Mouse (Mus musculus) forebrain, embryonic 14.5 days (tissue): ENCODE measurements around the gene Plod1. TPM values are rescaled to one million over a fixed set of nuclear protein-coding genes. Genes with fewer than 3 reads are reported as not detected.

Experiments
- ATAC-seq: fragments of 200-750 bp; cut with Nextera tagmentation; 2 replicates; pipeline ENCODE4 v1.8.0; 2017; ENCODE audit warnings: mild to moderate bottlenecking, moderate library complexity
- DNase-seq: peaks from one replicate; pipeline ENCODE4 v3.0.0-alpha.2; 2015; ENCODE audit warnings: low spot score
- H3K27ac ChIP-seq: fragments of 300-500 bp; sonication (generic); 2 replicates; pipeline ENCODE4 v1.5.1; 2014; ENCODE audit warnings: low read depth, mild to moderate bottlenecking, control low read depth, low read length, moderate library complexity
- H3K27me3 ChIP-seq: fragments of 300-500 bp; sonication (generic); replicated peaks from 2 replicates; pipeline ENCODE4 v1.6.1; 2014; ENCODE audit warnings: low read length, control low read depth, mixed read lengths; ENCODE audit not compliant: control insufficient read depth, insufficient read depth
- H3K36me3 ChIP-seq: fragments of 300-500 bp; sonication (generic); 2 replicates; pipeline ENCODE4 v1.6.1; 2014; ENCODE audit warnings: low read length, control low read depth; ENCODE audit not compliant: control insufficient read depth, insufficient read depth
- H3K4me1 ChIP-seq: fragments of 300-500 bp; sonication (generic); 2 replicates; pipeline ENCODE4 v1.6.1; 2014; ENCODE audit warnings: antibody characterized with exemption, low read length, control low read depth; ENCODE audit not compliant: control insufficient read depth, insufficient read depth
- H3K4me2 ChIP-seq: fragments of 300-500 bp; sonication (generic); 2 replicates; pipeline ENCODE4 v1.6.1; 2014; ENCODE audit warnings: mild to moderate bottlenecking, control low read depth, low read length
- H3K4me3 ChIP-seq: fragments of 300-500 bp; sonication (generic); 2 replicates; pipeline ENCODE4 v1.5.1; 2014; ENCODE audit warnings: low read depth, low read length, control low read depth
- H3K9ac ChIP-seq: fragments of 300-500 bp; sonication (generic); 2 replicates; pipeline ENCODE4 v1.6.1; 2014; ENCODE audit warnings: mild to moderate bottlenecking, low read length, control low read depth, moderate library complexity
- H3K9me3 ChIP-seq: fragments of 300-500 bp; sonication (generic); replicated peaks from 2 replicates; pipeline ENCODE4 v1.6.1; 2016; ENCODE audit warnings: low read length, control low read depth, mixed read lengths; ENCODE audit not compliant: control insufficient read depth
- WGBS: fragments of 180-500 bp; shearing (Covaris S2); extraction: QIAGEN DNeasy Blood & Tissue Kit; methylation state at CpG from one replicate; pipeline ENCODE4 v1.1.7; 2014; 5-methylcytosine and 5-hydroxymethylcytosine counted together
- polyA plus RNA-seq: library from polyadenylated mRNA; unstranded; fragments of >200 nt; fragmentation: Nextera tagmentation; extraction: Ambion mirVana; gene quantifications from 2 replicates; pipeline ENCODE4 v1.2.1, GENCODE M21; 2014

Plod1 gene
- polyA plus RNA-seq, 1 experiment from 2014 or later, result 15.0 TPM

DNA sequence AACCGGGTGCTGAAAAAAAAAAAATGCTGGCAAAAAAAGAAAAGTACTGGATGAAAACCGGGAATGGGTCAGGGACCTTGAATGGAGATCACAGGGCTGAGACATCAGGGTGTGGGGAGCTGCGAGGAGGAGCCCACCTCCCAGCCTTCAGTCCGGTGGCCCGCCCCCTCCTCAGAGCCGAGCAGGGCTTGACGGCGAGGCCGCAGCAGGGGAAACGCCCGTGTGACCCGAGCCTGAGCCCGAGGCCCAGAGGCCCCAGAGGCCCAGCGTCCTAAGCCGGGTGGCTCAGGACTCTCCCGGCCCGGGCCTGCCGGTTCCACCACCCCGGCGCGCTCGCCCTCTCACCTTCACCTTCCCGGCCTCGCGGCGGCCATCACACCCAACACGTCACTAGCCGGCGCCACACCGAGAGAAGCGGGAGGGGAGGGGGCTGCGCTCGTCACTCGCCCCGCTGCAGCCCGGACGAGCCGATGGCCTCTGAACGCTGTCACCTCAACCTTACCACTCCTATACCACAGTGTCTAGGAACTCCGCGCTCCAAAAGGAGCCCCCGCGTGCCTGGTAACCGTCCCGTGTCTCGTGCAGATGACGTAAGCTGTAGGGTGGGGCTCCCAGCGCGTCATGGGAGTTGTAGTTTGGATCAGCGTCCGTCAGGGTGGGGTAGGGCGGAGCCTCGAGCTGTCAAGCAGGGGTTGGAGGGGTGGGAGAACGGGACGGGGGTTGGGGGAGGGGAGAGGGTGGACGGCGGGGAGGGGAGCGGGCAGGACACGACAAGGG is 32.1 kb downstream of the Plod1 start, which contains the start of gene Mfn2:
TSS of gene Mfn2 (minus strand) at position 392 of the 777 bp plus-strand sequence.
- ATAC-seq, result peak; percentile 94

DNA sequence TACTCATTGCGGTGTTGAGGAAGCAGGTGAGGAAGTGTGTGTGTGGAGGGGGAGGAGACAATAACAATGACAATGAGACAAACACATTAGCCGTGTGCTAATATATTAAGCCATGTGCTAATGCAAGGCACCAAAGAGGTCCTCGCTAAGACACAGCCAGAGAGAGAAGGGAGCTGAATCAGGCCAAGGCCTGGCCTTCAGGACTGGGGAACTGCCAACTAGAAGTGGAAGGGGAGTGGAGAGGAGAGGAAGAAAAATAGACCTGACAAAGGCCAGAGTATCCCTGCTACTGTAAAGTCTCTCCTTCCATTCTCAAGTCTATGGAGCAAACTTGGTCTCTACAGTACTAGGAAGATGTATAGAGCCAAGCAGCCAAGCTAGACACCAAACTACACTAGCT is 33.0 kb downstream of the Plod1 start:
- 91% methylated on average over 3 of the region's 3 CpGs for WGBS
- H3K27me3 ChIP-seq, result no peaks in the 10 kb centered on the region

More for the DNA sequence above, 32.1 kb downstream of the Plod1 start, which contains the start of gene Mfn2:
- H3K4me3 ChIP-seq, result peak within 1 kb of the TSS; percentile 88
- H3K9me3 ChIP-seq, result no peaks in the 10 kb centered on the region
- H3K9ac ChIP-seq, result peak within 1 kb of the TSS; percentile 81
- peaks cover 4% of the 10 kb centered on the region for H3K4me1 ChIP-seq
- peak within 1 kb of the TSS; percentile 70 for H3K4me2 ChIP-seq
- peak within 1 kb of the TSS; percentile 72 for H3K27ac ChIP-seq
- DNase-seq, result peak; percentile 96
- WGBS, result under 1% methylated on average over 46 of the region's 59 CpGs
- no peaks in the 10 kb centered on the region for H3K27me3 ChIP-seq
- H3K36me3 ChIP-seq, result peaks cover 26% of the 10 kb centered on the region

DNA sequence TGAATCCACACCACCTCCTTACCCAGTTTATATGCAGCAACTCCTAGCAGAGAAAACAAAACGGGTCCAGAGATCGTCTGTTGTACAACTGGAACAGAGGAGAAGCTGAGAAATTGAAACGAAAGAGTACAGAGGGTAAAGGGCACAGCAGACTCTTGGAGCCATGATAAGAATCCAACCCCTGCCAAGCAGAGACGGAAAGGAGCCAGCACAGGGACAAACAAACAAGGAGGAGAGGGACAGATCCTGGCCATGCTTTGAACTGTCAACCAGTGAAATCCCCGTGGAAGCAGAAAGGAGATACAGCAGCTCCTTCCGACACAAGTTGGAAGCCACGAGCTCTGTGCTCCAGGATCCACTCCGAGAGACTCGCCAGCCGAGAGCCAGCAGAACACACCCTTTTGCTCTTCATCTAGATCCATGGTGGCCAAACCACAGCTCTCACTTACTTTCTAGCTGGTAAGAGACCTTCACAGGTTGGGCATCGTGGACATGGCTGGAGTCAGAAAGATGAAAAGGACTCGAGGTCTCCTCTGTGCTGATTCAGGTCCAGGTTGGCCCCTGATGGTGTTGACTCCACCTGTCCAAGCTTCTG is 33.6 kb downstream of the Plod1 start:
- no peak for ATAC-seq
- no peak for DNase-seq
- no peak overlapping the region for H3K4me3 ChIP-seq
- peaks cover 4% of the 10 kb centered on the region for H3K4me1 ChIP-seq
- no peaks in the 10 kb centered on the region for H3K27me3 ChIP-seq
- no peaks in the 10 kb centered on the region for H3K9me3 ChIP-seq
- H3K4me2 ChIP-seq, result no peak overlapping the region
- WGBS, result 89% methylated on average over 12 of the region's 12 CpGs
- H3K9ac ChIP-seq, result no peak overlapping the region
- no peak overlapping the region for H3K27ac ChIP-seq
- H3K36me3 ChIP-seq, result peaks cover 41% of the 10 kb centered on the region

More for the DNA sequence above, 33.0 kb downstream of the Plod1 start:
- DNase-seq (no peak), ATAC-seq (no peak)
- H3K27ac ChIP-seq, result no peak overlapping the region
- peak overlapping the region; percentile 81 for H3K9ac ChIP-seq
- peak overlapping the region; percentile 70 for H3K4me2 ChIP-seq
- H3K4me3 ChIP-seq, result peak overlapping the region; percentile 88
- peaks cover 4% of the 10 kb centered on the region for H3K4me1 ChIP-seq
- H3K9me3 ChIP-seq, result no peaks in the 10 kb centered on the region
- peaks cover 35% of the 10 kb centered on the region for H3K36me3 ChIP-seq

GRCm38 (mm10) chr4:147900452-147900851 is 36.1 kb downstream of the Plod1 start:
- no peak overlapping the region for H3K9ac ChIP-seq
- H3K4me1 ChIP-seq, result peaks cover 4% of the 10 kb centered on the region
- H3K36me3 ChIP-seq, result peaks cover 66% of the 10 kb centered on the region
- WGBS, result 88% methylated on average over 7 of the region's 7 CpGs
- no peaks in the 10 kb centered on the region for H3K9me3 ChIP-seq
- ATAC-seq (no peak), DNase-seq (no peak)
- H3K27me3 ChIP-seq, result no peaks in the 10 kb centered on the region
- no peak overlapping the region for H3K4me2 ChIP-seq
- H3K27ac ChIP-seq, result no peak overlapping the region
- no peak overlapping the region for H3K4me3 ChIP-seq

DNA sequence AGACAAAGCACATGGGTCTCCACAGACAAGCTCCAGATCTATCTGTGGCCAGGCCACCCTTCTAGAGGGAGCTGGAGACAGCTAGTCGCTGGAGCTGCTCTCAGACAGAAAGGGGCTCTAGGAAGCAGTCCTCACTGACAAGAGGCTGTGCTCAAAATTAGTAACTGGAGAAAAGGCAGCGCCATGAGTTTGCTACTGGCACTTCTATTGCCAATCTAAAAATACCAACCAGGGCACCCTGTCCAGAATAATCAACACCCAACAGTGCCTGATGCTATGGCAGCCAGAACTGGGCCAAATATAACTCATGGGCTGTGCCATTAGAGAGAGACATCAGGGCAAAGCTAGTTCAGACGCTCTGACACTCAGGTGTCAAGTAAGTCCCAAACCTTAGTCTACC is 39.2 kb downstream of the Plod1 start:
- H3K9me3 ChIP-seq, result no peaks in the 10 kb centered on the region
- no peak for DNase-seq
- no peak overlapping the region for H3K4me2 ChIP-seq
- ATAC-seq, result no peak
- H3K36me3 ChIP-seq, result peaks cover 88% of the 10 kb centered on the region
- H3K27ac ChIP-seq, result no peak overlapping the region
- H3K4me1 ChIP-seq, result no peaks in the 10 kb centered on the region
- H3K4me3 ChIP-seq, result no peak overlapping the region
- no peaks in the 10 kb centered on the region for H3K27me3 ChIP-seq
- no peak overlapping the region for H3K9ac ChIP-seq
- 93% methylated on average over 3 of the region's 3 CpGs for WGBS

- DNase-seq (no peak), ATAC-seq (no peak)
- no peak overlapping the region for H3K27ac ChIP-seq
- H3K4me2 ChIP-seq, result no peak overlapping the region
- H3K4me1 ChIP-seq, result no peaks in the 10 kb centered on the region
- H3K27me3 ChIP-seq, result no peaks in the 10 kb centered on the region
- no peak overlapping the region for H3K9ac ChIP-seq
- no peaks in the 10 kb centered on the region for H3K9me3 ChIP-seq
- no peak overlapping the region for H3K4me3 ChIP-seq
- H3K36me3 ChIP-seq, result peaks cover 92% of the 10 kb centered on the region
- WGBS, result 80% methylated on average over 1 of the region's 1 CpGs
Measured at GRCm38 (mm10) chr4:147896411-147896810, 40.2 kb downstream of the Plod1 start.

DNA sequence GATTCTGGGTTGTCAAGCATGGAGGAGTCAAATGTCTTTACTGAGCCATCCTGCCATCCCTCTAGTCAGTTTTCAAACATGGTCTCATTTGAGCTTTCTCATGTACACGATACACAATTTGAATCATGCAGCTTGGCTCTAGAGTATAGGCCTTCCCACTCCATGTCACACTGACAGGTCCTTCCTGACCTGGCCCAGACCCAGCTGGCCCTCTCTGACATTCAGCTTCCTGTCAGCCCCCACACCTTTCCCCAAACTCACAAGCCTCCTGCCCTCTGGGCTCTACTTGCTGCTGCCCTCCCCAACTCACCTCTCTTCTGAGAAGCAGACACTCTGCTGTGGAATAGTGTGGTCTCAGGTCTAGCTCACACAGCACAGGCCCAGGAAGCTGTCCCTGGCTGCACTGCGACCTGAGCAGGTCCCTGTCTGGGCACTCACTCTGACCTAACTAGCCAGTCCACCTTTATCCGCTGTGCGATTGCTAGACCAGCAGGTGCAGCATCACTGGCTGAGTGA is 40.7 kb downstream of the Plod1 start:
- H3K36me3 ChIP-seq, result peaks cover 94% of the 10 kb centered on the region
- no peaks in the 10 kb centered on the region for H3K4me1 ChIP-seq
- no peak for ATAC-seq

GRCm38 (mm10) chr4:147890341-147890740 is 46.2 kb downstream of the Plod1 start:
- no peaks in the 10 kb centered on the region for H3K9me3 ChIP-seq
- H3K36me3 ChIP-seq, result peaks cover 91% of the 10 kb centered on the region
- H3K4me2 ChIP-seq, result no peak overlapping the region
- no peak overlapping the region for H3K9ac ChIP-seq
- 94% methylated on average over 6 of the region's 6 CpGs for whole genome bisulfite sequencing
- H3K4me3 ChIP-seq, result no peak overlapping the region
- H3K4me1 ChIP-seq, result no peaks in the 10 kb centered on the region
- H3K27ac ChIP-seq, result no peak overlapping the region
- DNase-seq, result no peak
- H3K27me3 ChIP-seq, result no peaks in the 10 kb centered on the region
- ATAC-seq, result no peak

More for the DNA sequence above, 40.7 kb downstream of the Plod1 start:
- no peak overlapping the region for H3K4me3 ChIP-seq
- H3K27me3 ChIP-seq, result no peaks in the 10 kb centered on the region
- H3K4me2 ChIP-seq, result no peak overlapping the region
- H3K9ac ChIP-seq, result no peak overlapping the region
- H3K9me3 ChIP-seq, result no peaks in the 10 kb centered on the region
- no peak for DNase-seq
- no peak overlapping the region for H3K27ac ChIP-seq
- 93% methylated on average over 4 of the region's 4 CpGs for WGBS

GRCm38 (mm10) chr4:147888237-147888636 is 48.3 kb downstream of the Plod1 start:
- no peak for ATAC-seq
- Histone ChIP-seq H3K27me3 (no peaks in the 10 kb centered on the region), H3K27ac (no peak overlapping the region), H3K4me2 (no peak overlapping the region), H3K9me3 (no peaks in the 10 kb centered on the region), H3K4me1 (no peaks in the 10 kb centered on the region), H3K4me3 (no peak overlapping the region), H3K9ac (no peak overlapping the region), H3K36me3 (peaks cover 92% of the 10 kb centered on the region)
- DNase-seq, result no peak
- 86% methylated on average over 4 of the region's 4 CpGs for WGBS
